Mouse (Mus musculus) left cerebral cortex, adult 2 months (tissue): ENCODE results near the gene Trim46. TPM values are rescaled to one million over a fixed set of nuclear protein-coding genes. Genes with fewer than 3 reads are reported as not detected.

Experiments
- DNase-seq, 2 experiments: peaks; one replicate each; pipeline ENCODE4 v3.0.0; 2021 to 2022; ENCODE audit warnings: low spot score in 2 of 2, mixed read lengths in 1 of 2; ENCODE audit errors: extremely low spot score in 1 of 2
- H3K27ac ChIP-seq: fragments of 200-600 bp; 2 replicates; pipeline ENCODE4 v1.8.1; 2022
- H3K4me3 ChIP-seq: fragments of 200-600 bp; 2 replicates; pipeline ENCODE4 v1.8.1; 2022
- CTCF ChIP-seq: fragments of 200-600 bp; IDR thresholded peaks from 2 replicates; pipeline ENCODE4 v1.8.1; 2022; ENCODE audit warnings: antibody characterized with exemption, mild to moderate bottlenecking, moderate library complexity
- intact Hi-C: fragments of 180-260 bp; cut with DNase I; formaldehyde crosslinking; loops from one replicate; pipeline ENCODE4 v1.15.1; 2025
- long read RNA-seq, 2 experiments: library from polyadenylated mRNA; stranded (forward); transcript quantifications; one replicate each; pipeline ENCODE4 v2.0.0; 2021; ENCODE audit warnings: borderline mapping rate in 2 of 2
- total RNA-seq, 2 experiments: library from RNA; stranded (reverse); gene quantifications; 2 replicates each; pipeline ENCODE4 v1.2.3; 2021

Gene Trim46
- total RNA-seq: 10 to 100 TPM; 82.8 to 85.1 TPM
- long read RNA-seq, experiment 1, transcript Trim46-201 (10 exons, 3,122 nt): major isoform, 24 of 84 reads
- long read RNA-seq, experiment 1, partial matches to known transcripts: 13 of 84 reads
- long read RNA-seq, experiment 1, other reads (novel, unspliced or antisense): 40 of 84 reads
- long read RNA-seq, experiment 2, transcript Trim46-201 (10 exons, 3,122 nt): major isoform, 14 of 77 reads
- long read RNA-seq, experiment 2, partial matches to known transcripts: 19 of 77 reads
- long read RNA-seq, experiment 2, other reads (novel, unspliced or antisense): 38 of 77 reads

DNA sequence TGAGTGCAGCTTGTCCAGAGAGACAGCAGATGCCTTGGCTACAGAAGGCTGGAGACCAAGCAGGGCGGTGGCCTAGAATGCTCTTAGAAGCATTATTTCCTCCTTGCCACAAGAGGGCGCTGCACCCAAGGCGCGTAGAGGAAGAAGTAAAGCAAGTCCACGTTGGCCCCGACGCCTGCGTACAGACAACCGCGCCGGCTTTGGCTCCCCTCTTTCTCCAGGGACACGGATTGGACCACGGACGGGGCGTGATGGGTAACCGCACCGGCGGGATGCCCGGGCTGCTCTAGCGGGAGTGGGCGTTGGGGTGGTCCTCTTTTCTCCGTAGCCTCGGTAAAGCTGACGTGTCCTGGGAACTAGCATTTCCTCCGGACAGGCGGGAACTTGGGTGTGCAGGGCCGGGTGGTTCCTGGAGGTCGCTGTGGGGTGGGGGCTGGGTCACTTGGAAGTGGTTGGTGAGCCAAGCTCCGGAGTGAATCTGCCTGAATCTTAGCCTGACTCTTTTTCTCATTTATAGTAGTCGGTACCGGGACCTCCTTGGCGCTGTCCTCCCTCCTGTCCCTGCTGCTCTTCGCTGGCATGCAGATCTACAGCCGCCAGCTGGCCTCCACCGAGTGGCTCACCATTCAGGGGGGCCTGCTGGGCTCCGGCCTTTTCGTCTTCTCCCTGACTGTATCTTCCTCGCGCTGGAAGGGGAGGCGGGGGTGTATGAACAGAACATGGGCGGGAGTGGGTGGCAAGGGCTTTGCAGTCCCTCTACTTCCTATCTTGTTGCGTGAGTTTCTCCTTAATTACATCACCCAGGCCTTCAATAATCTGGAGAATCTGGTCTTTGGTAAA is at the start of gene Trim46:
Gene Trim46, minus strand, starts transcription at position 49 of the 840 bp plus-strand sequence.
- intact Hi-C loops: loop anchor here (1.0 kb wide), 1 partner anchor 36 kb away; no protein-coding TSS in a partner anchor
- TF ChIP-seq CTCF: peak; percentile 98
- Histone ChIP-seq H3K4me3 (peak within 1 kb of the TSS; percentile 58), H3K27ac (peak within 1 kb of the TSS; percentile 96)
- peak; percentile 87 to 88 for DNase-seq

DNA sequence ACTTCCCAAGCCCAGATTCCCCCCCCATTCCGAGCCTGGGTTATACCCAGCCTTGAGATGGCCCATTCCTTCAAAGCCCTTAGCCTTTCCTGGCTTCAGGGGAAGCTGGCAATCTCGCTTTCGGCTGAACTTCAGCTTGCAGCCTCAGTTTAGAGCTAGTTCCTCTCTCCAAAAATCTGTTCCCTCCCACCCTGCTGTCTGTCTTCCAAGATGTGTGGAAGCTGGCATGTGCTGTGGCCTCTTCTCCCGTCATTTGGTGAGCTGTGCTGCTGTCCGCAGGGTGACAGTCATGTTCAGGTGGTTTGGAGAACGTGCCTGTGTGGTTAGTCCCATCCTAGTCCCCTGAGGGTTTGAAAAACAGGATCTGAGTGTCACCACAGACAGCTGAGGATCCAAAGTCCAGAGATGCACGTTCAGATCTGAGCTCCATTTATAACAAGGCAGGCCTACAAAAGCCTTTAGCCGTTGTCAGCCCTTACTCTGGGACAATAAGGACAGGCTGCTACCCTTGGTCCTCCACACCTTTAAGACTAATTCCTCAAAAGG is 49.6 kb upstream of the Trim46 start:
- no peak for TF ChIP-seq CTCF
- DNase-seq: no peak
- no peak overlapping the region for H3K4me3 ChIP-seq
- intact Hi-C loops: no loop called here
- no peak overlapping the region for H3K27ac ChIP-seq

DNA sequence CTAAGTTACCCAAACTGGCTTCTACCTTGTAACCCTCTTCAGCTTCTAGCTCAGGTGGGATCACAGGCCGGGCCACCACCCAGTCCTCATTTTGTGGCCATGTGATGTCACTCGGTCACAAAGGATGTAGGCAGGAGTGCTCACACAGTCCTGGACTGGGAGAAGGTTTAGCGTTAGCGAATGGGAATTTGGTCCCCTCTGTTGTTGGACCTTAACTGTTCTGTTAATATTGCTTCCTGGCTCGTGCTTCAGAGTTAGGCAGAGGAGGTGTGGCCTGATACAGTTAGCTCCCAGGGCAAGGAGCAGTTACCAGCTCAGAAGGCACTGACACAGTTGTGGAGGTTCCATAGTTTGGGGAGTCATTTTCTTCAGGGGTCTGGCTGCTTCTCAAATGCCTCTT is 48.1 kb upstream of the Trim46 start:
- no peak for DNase-seq
- Histone ChIP-seq H3K4me3 (no peak overlapping the region), H3K27ac (no peak overlapping the region)
- no peak for TF ChIP-seq CTCF
- intact Hi-C loops: no loop called here

DNA sequence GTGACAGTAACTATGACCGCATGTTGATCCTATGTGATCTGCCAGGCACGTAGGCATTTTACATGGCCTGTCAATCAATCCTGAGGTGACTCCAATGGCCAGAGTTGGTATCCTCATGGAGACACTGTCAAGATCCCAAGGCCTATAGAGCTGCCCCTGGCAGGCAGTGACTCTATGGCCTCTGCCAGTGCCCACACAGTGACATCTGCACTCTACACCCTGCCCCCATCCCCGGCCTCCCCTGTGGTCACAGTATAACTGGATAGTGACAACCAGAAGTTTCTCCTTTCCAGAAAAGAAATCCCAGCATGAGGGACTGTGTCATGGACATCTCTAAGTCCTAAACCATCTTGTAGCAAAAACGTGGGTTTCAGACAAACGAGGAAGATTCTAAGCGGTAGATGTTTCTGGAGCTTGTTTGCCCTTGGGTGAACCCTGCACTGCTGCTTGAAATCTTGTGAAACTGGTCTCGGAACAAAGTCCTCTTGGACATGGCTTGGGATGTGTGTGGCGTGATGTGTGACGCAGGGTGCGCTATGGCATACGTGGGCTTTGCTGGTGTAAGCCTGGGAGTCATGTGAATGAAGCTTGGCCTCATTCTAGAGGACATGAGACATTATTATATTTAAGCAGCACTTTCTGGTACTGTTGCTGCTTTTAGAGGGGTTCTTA is 47.3 kb upstream of the Trim46 start:
- TF ChIP-seq CTCF: no peak
- H3K4me3 ChIP-seq: no peak overlapping the region
- intact Hi-C loops: no loop called here
- DNase-seq: no peak
- no peak overlapping the region for H3K27ac ChIP-seq

DNA sequence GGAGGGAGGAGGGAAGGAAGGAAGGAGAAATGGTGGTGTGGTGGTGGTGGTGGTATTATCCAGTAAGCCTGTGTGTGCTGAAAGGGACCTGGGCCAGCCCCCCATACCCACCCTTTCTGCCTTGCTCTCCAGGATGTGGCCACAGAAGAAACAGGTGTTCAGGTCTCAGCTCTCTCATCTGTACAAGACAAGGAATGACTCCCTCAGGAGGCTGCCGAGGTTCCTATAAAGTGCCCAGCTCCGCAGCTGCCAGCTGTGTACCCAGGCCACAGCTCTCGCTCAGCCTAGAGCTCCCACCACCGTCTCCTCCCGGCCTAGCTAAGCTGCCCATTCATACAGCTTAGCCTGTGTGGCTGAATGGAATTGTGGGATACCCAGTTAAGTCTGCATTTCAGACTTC is 46.2 kb upstream of the Trim46 start:
- H3K4me3 ChIP-seq: no peak overlapping the region
- intact Hi-C loops: no loop called here
- no peak for DNase-seq
- H3K27ac ChIP-seq: no peak overlapping the region
- no peak for TF ChIP-seq CTCF

DNA sequence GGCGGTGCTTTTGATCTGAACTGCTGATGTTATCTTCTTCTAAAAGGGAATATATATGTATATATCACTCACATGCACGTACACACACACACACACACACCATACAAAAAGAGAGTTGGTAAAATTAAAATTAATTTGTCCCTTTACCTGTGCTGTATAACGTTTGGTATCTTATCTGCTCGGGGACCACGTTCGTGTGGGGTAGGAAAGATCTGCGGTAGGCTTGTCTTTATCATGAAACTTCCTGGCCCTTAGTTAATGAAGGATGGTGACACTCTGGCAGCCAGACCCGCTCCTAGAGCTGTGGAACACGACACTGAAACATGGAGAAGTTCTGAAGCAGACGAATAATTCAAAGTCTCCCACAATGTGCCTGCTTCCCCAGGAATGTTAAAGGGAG is 45.8 kb upstream of the Trim46 start:
- no peak overlapping the region for H3K27ac ChIP-seq
- intact Hi-C loops: no loop called here
- no peak for TF ChIP-seq CTCF
- H3K4me3 ChIP-seq: no peak overlapping the region
- DNase-seq: no peak

- no peak; the same call in 1 of the 2 replicates for TF ChIP-seq CTCF
- H3K4me3 ChIP-seq: no peak overlapping the region
- no peak for DNase-seq
- H3K27ac ChIP-seq: no peak overlapping the region
- intact Hi-C loops: no loop called here
Observed at GRCm38 (mm10) chr3:89288503-89288928, 42.4 kb upstream of the Trim46 start.

DNA sequence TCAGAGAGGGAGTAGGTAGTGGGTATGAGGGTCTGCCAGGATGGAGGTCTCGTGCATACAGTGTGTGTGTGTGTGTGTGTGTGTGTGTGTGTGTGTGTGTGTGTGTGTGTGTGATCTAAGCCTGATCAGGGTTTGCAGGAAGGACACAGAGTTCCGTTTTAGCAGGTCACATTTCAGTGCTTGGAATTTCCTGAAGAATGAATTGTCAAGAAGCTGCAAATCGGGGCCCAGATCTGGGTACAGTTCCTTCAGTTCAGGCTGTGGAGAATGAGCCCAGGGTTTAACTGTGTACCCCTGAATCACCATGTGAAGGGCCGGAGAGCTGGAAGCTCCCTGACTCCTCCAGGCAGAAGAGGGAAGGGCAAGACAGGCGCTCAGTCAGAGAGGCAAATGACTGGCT is 41.2 kb upstream of the Trim46 start:
- intact Hi-C loops: no loop called here
- no peak for TF ChIP-seq CTCF
- no peak overlapping the region for H3K27ac ChIP-seq
- no peak overlapping the region for H3K4me3 ChIP-seq
- DNase-seq: no peak

GRCm38 (mm10) chr3:89285526-89285925 is 39.4 kb upstream of the Trim46 start:
- TF ChIP-seq CTCF: no peak
- DNase-seq: no peak
- no peak overlapping the region for H3K4me3 ChIP-seq
- no peak overlapping the region for H3K27ac ChIP-seq
- intact Hi-C loops: no loop called here

- no peak for DNase-seq
- intact Hi-C loops: no loop called here
Observed at GRCm38 (mm10) chr3:89284261-89284660, 38.2 kb upstream of the Trim46 start.

GRCm38 (mm10) chr3:89282291-89282643 is 36.2 kb upstream of the Trim46 start:
- no peak overlapping the region for H3K4me3 ChIP-seq
- intact Hi-C loops: loop anchor here (1.0 kb wide), 2 partner anchors 32 to 36 kb away; partner anchors contain the start of gene Trim46
- H3K27ac ChIP-seq: no peak overlapping the region
- no peak for DNase-seq
- TF ChIP-seq CTCF: no peak

More at GRCm38 (mm10) chr3:89284261-89284660, 38.2 kb upstream of the Trim46 start:
- no peak overlapping the region for H3K4me3 ChIP-seq
- no peak overlapping the region for H3K27ac ChIP-seq
- TF ChIP-seq CTCF: no peak
